Mouse (Mus musculus) MEL (cell line): ENCODE results near the gene Padi4. TPM values are rescaled to one million over a fixed set of nuclear protein-coding genes. Genes with fewer than 3 reads are reported as not detected.

Source experiments
- DNase-seq: peaks from one replicate; pipeline ENCODE4 v3.0.0; 2011; ENCODE audit warnings: low read depth, low spot score
- H3K27ac ChIP-seq: 2 replicates; pipeline ENCODE4 v1.5.1; 2012; ENCODE audit warnings: low read depth, mild to moderate bottlenecking, control low read depth, low read length, moderate library complexity; ENCODE audit not compliant: control insufficient read depth
- H3K27me3 ChIP-seq, 2 experiments: fragments of 150-350 bp in 1 of 2; sonication (generic) in 1 of 2; 2 replicates each; pipeline ENCODE4 v1.6.1; 2012; ENCODE audit warnings: low read length in 2 of 2, mild to moderate bottlenecking in 2 of 2, improper control_type of control experiment in 1 of 2, moderate library complexity in 1 of 2; ENCODE audit not compliant: insufficient read depth in 2 of 2, control insufficient read depth in 1 of 2
- H3K36me3 ChIP-seq, 2 experiments: 2 replicates each; pipeline ENCODE4 v1.6.1; 2012 to 2014; ENCODE audit warnings: low read length in 2 of 2, improper control_type of control experiment in 1 of 2, inconsistent platforms in 1 of 2, mild to moderate bottlenecking in 1 of 2; ENCODE audit not compliant: insufficient read depth in 2 of 2, control insufficient read depth in 1 of 2
- H3K4me1 ChIP-seq, 2 experiments: fragments of 150-350 bp in 1 of 2; sonication (generic) in 1 of 2; 2 replicates each; pipeline ENCODE4 v1.6.1; 2012; ENCODE audit warnings: low read length in 2 of 2, improper control_type of control experiment in 1 of 2, mild to moderate bottlenecking in 1 of 2; ENCODE audit not compliant: insufficient read depth in 2 of 2, control insufficient read depth in 1 of 2
- H3K4me3 ChIP-seq, 2 experiments: fragments of 150-350 bp in 1 of 2; sonication (generic) in 1 of 2; 2 replicates each; pipeline ENCODE4 v1.5.1; 2012; ENCODE audit warnings: low read depth in 2 of 2, low read length in 2 of 2, mild to moderate bottlenecking in 2 of 2, moderate library complexity in 2 of 2, control low read depth in 1 of 2, improper control_type of control experiment in 1 of 2; ENCODE audit not compliant: control insufficient read depth in 1 of 2, insufficient read depth in 1 of 2
- H3K79me2 ChIP-seq: 2 replicates; pipeline ENCODE4 v1.6.1; 2012; ENCODE audit warnings: mild to moderate bottlenecking, low read length, moderate library complexity; ENCODE audit not compliant: control insufficient read depth, poor library complexity, insufficient read depth
- H3K9ac ChIP-seq: 2 replicates; pipeline ENCODE4 v1.6.1; 2012; ENCODE audit warnings: low read depth, mild to moderate bottlenecking, control low read depth, low read length, moderate library complexity; ENCODE audit not compliant: control insufficient read depth, poor library complexity, severe bottlenecking
- H3K9me3 ChIP-seq: fragments of 150-350 bp; sonication (generic); replicated peaks from 2 replicates; pipeline ENCODE4 v1.6.1; 2012; ENCODE audit warnings: mild to moderate bottlenecking, low read length, improper control_type of control experiment, moderate library complexity; ENCODE audit not compliant: insufficient read depth
- BHLHE40 ChIP-seq: IDR thresholded peaks from 2 replicates; pipeline ENCODE4 v1.6.1; 2012; ENCODE audit warnings: low read depth, mild to moderate bottlenecking, inconsistent platforms, low read length, improper control_type of control experiment, borderline replicate concordance
- CTCF ChIP-seq, 3 experiments: IDR thresholded peaks in 2 of 3; conservative IDR thresholded peaks in 1 of 3; 2 replicates each; pipeline ENCODE4 v1.5.1; 2011 to 2012; ENCODE audit warnings: low read length in 3 of 3, low read depth in 2 of 3, mild to moderate bottlenecking in 2 of 3, improper control_type of control experiment in 1 of 3, inconsistent platforms in 1 of 3, mixed read lengths in 1 of 3, moderate library complexity in 1 of 3; ENCODE audit not compliant: control insufficient read depth in 1 of 3, insufficient read depth in 1 of 3, poor library complexity in 1 of 3, severe bottlenecking in 1 of 3
- ELF1 ChIP-seq: IDR thresholded peaks from 2 replicates; pipeline ENCODE4 v1.6.1; 2014; ENCODE audit warnings: low read depth, mild to moderate bottlenecking, inconsistent platforms, low read length, improper control_type of control experiment, moderate library complexity
- GABPA ChIP-seq: IDR thresholded peaks from 2 replicates; pipeline ENCODE4 v1.6.1; 2012; ENCODE audit warnings: low read depth, mild to moderate bottlenecking, inconsistent platforms, low read length, improper control_type of control experiment, moderate library complexity
- GATA1 ChIP-seq: IDR thresholded peaks from 2 replicates; pipeline ENCODE4 v1.6.1; 2011; ENCODE audit warnings: low read depth, low read length, improper control_type of control experiment
- JUND ChIP-seq: IDR thresholded peaks from 2 replicates; pipeline ENCODE4 v1.6.1; 2011; ENCODE audit warnings: low read depth, mild to moderate bottlenecking, improper control_type of control experiment, low read length
- KAT2A ChIP-seq: conservative IDR thresholded peaks from 2 replicates; pipeline ENCODE4 v1.6.1; 2012; ENCODE audit warnings: low read depth, low read length, improper control_type of control experiment, inconsistent platforms
- MAX ChIP-seq: IDR thresholded peaks from 2 replicates; pipeline ENCODE4 v1.6.1; 2011; ENCODE audit warnings: low read length, improper control_type of control experiment
- MAZ ChIP-seq: IDR thresholded peaks from 2 replicates; pipeline ENCODE4 v1.6.1; 2012; ENCODE audit warnings: low read depth, mild to moderate bottlenecking, inconsistent platforms, low read length, improper control_type of control experiment
- MXI1 ChIP-seq: IDR thresholded peaks from 2 replicates; pipeline ENCODE4 v1.6.1; 2011; ENCODE audit warnings: mild to moderate bottlenecking, low read depth, low read length, improper control_type of control experiment
- NELFE ChIP-seq: IDR thresholded peaks from 2 replicates; pipeline ENCODE4 v1.6.1; 2011; ENCODE audit warnings: low read depth, low read length, improper control_type of control experiment
- NRF1 ChIP-seq: IDR thresholded peaks from 2 replicates; pipeline ENCODE4 v1.6.1; 2014; ENCODE audit warnings: low read depth, mild to moderate bottlenecking, inconsistent platforms, low read length, improper control_type of control experiment, moderate library complexity; ENCODE audit not compliant: poor library complexity, insufficient read depth, severe bottlenecking
- POLR2A ChIP-seq, 2 experiments: IDR thresholded peaks; 2 replicates each; pipeline ENCODE4 v1.6.1; 2011 to 2012; ENCODE audit warnings: low read length in 2 of 2, mild to moderate bottlenecking in 2 of 2, control low read depth in 1 of 2, improper control_type of control experiment in 1 of 2, low read depth in 1 of 2, moderate library complexity in 1 of 2; ENCODE audit not compliant: control insufficient read depth in 1 of 2, insufficient read depth in 1 of 2, poor library complexity in 1 of 2
- POLR2AphosphoS2 ChIP-seq: IDR thresholded peaks from 2 replicates; pipeline ENCODE4 v1.6.1; 2011; ENCODE audit warnings: low read length, improper control_type of control experiment
- SIN3A ChIP-seq: IDR thresholded peaks from 2 replicates; pipeline ENCODE4 v1.6.1; 2012; ENCODE audit warnings: low read length, improper control_type of control experiment, inconsistent platforms
- UBTF ChIP-seq: IDR thresholded peaks from 2 replicates; pipeline ENCODE4 v1.6.1; 2012; ENCODE audit warnings: low read depth, mild to moderate bottlenecking, inconsistent platforms, low read length, improper control_type of control experiment, moderate library complexity, borderline replicate concordance; ENCODE audit not compliant: insufficient read depth
- USF1 ChIP-seq: IDR thresholded peaks from 2 replicates; pipeline ENCODE4 v1.6.1; 2014; ENCODE audit warnings: low read depth, mild to moderate bottlenecking, inconsistent platforms, low read length, improper control_type of control experiment, moderate library complexity
- USF2 ChIP-seq, 2 experiments: IDR thresholded peaks; 2 replicates each; pipeline ENCODE4 v1.6.1; 2011 to 2012; ENCODE audit warnings: improper control_type of control experiment in 2 of 2, low read length in 2 of 2, borderline replicate concordance in 1 of 2, inconsistent platforms in 1 of 2, low read depth in 1 of 2, mild to moderate bottlenecking in 1 of 2; ENCODE audit not compliant: insufficient read depth in 1 of 2
- polyA plus RNA-seq, 2 experiments: library from polyadenylated mRNA; stranded (reverse) in 1 of 2; unstranded in 1 of 2; fragments of >175 nt in 1 of 2; fragments of >200 nt in 1 of 2; gene quantifications; 2 replicates each; pipeline versions ENCODE4 v1.2.1 to v1.2.4; 2012; ENCODE audit warnings: low replicate concordance in 2 of 2, low read depth in 1 of 2; ENCODE audit not compliant: insufficient read length in 2 of 2, insufficient read depth in 1 of 2, missing spikeins in 1 of 2
- total RNA-seq: library from RNA; depleted of rRNA; stranded (reverse); fragments of 300-350 nt; gene quantifications from 2 replicates; pipeline ENCODE4 v1.2.3, GENCODE M21; 2012

Gene Padi4
- total and polyA plus RNA-seq, 3 experiments: not detected

- TF ChIP-seq POLR2A (IDR thresholded peaks at IDR 0.05; ENCODE audit: control insufficient read depth in 1 of 2, insufficient read depth in 1 of 2, low read depth in 1 of 2, low read length in 2 of 2, poor library complexity in 1 of 2): no peak
- TF ChIP-seq JUND: no peak
- TF ChIP-seq UBTF: no peak
- TF ChIP-seq NELFE: no peak
- TF ChIP-seq POLR2AphosphoS2: no peak
- TF ChIP-seq GABPA: no peak
- TF ChIP-seq GATA1: no peak
- no peak for TF ChIP-seq SIN3A
- TF ChIP-seq USF2 (IDR thresholded peaks at IDR 0.05; ENCODE audit: borderline replicate concordance in 1 of 2, insufficient read depth in 1 of 2, low read depth in 1 of 2, low read length in 2 of 2): no peak
- no peak for TF ChIP-seq KAT2A
- TF ChIP-seq USF1: no peak
- peak overlapping the region; percentile 98 for H3K9ac ChIP-seq
- peak overlapping the region in 1 of 2 experiments; percentile 73; a peak in 2 of 4 replicates for H3K4me3 ChIP-seq
- no peaks in the 10 kb centered on the region for H3K27me3 ChIP-seq
- H3K27ac ChIP-seq: no peak overlapping the region; the same call in 1 of the 2 replicates
- H3K9me3 ChIP-seq: no peaks in the 10 kb centered on the region
- peaks cover 0 to 16% of the 10 kb centered on the region in 2 experiments; a peak in 3 of 4 replicates for H3K4me1 ChIP-seq
- peaks cover 14 to 17% of the 10 kb centered on the region in 2 experiments for H3K36me3 ChIP-seq
- no peak for DNase-seq
- peaks cover 79% of the 10 kb centered on the region for H3K79me2 ChIP-seq
These were observed 69.9 kb downstream of the Padi4 start for GRCm38 (mm10) chr4:140704166-140704565.

GRCm38 (mm10) chr4:140703636-140704035 is 70.4 kb downstream of the Padi4 start:
- no peaks in the 10 kb centered on the region for H3K27me3 ChIP-seq
- H3K4me1 ChIP-seq: peaks cover 2 to 21% of the 10 kb centered on the region in 2 experiments; a peak in 3 of 4 replicates
- H3K9me3 ChIP-seq: no peaks in the 10 kb centered on the region
- peaks cover 14 to 23% of the 10 kb centered on the region in 2 experiments for H3K36me3 ChIP-seq
- DNase-seq: no peak
- no peak for TF ChIP-seq KAT2A
- 0 out of 2 replicates have a peak, but pooled peaks have one; percentile 22 for TF ChIP-seq BHLHE40
- peak overlapping the region; percentile 98 for H3K9ac ChIP-seq
- H3K79me2 ChIP-seq: peaks cover 79% of the 10 kb centered on the region
- peak overlapping the region; percentile 56 to 73 for H3K4me3 ChIP-seq
- H3K27ac ChIP-seq: peak overlapping the region; percentile 41; the same call in 1 of the 2 replicates

- H3K27me3 ChIP-seq: no peaks in the 10 kb centered on the region
- H3K4me3 ChIP-seq: peak overlapping the region; percentile 56 to 73
- H3K27ac ChIP-seq: peak overlapping the region; percentile 41
- TF ChIP-seq MXI1: 0 out of 2 replicates have a peak, but pooled peaks have one; percentile 3
- peak; percentile 72 for TF ChIP-seq NRF1
- 0 out of 2 replicates have a peak, but pooled peaks have one; percentile 16 for TF ChIP-seq SIN3A
- peak; percentile 90; the same call in 1 of the 2 replicates for TF ChIP-seq MAZ
- no peak for TF ChIP-seq ELF1
- TF ChIP-seq CTCF (IDR thresholded peaks at IDR 0.05 in 2 of 3, conservative IDR thresholded peaks at IDR 0.05 in 1 of 3; ENCODE audit: control insufficient read depth in 1 of 3, insufficient read depth in 1 of 3, low read depth in 2 of 3, low read length in 3 of 3, poor library complexity in 1 of 3, severe bottlenecking in 1 of 3): no peak
- 0 out of 2 replicates have a peak, but pooled peaks have one; percentile 25 for TF ChIP-seq MAX
- peak in 1 of 2 experiments; percentile 25; a peak in 2 of 4 replicates for TF ChIP-seq POLR2A (IDR thresholded peaks at IDR 0.05; ENCODE audit: control insufficient read depth in 1 of 2, insufficient read depth in 1 of 2, low read depth in 1 of 2, low read length in 2 of 2, poor library complexity in 1 of 2)
- H3K9me3 ChIP-seq: no peaks in the 10 kb centered on the region
- peak overlapping the region; percentile 98 for H3K9ac ChIP-seq
- peaks cover 2 to 23% of the 10 kb centered on the region in 2 experiments; a peak in 3 of 4 replicates for H3K4me1 ChIP-seq
- peaks cover 12 to 23% of the 10 kb centered on the region in 2 experiments for H3K36me3 ChIP-seq
- peaks cover 72% of the 10 kb centered on the region for H3K79me2 ChIP-seq
- DNase-seq: peak; percentile 86
These were observed 71.3 kb downstream of the Padi4 start for GRCm38 (mm10) chr4:140702611-140703327.
